Mouse (Mus musculus): Measurements from ENCODE around the gene Aym1. TPM values are rescaled to one million over a fixed set of nuclear protein-coding genes. Genes with fewer than 3 reads are reported as not detected.

Gene Aym1
- not detected for total RNA-seq (2023)

DNA sequence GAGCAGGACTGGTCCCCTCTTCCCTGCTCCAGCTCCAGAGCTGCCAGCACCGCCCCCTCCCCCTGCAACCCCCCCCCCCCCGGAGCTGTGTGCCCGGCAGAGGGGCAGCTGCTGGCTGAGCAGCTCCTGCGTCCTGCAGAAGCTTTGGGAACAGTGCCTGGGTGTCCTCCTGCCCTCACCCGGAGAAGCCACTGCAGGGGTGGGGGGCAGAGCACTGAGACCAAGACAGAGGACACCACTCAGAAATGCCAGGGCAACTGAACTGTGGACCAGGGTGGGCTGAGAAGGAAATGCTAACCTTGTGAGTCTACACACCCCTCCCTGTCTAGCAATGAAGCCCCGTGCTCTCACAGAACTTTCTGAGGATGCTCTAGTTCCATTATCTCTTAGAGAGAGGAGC lies at the start of gene Aym1:
TSS of gene Aym1 (plus strand) at position 109 of the 400 bp plus-strand sequence.

DNA sequence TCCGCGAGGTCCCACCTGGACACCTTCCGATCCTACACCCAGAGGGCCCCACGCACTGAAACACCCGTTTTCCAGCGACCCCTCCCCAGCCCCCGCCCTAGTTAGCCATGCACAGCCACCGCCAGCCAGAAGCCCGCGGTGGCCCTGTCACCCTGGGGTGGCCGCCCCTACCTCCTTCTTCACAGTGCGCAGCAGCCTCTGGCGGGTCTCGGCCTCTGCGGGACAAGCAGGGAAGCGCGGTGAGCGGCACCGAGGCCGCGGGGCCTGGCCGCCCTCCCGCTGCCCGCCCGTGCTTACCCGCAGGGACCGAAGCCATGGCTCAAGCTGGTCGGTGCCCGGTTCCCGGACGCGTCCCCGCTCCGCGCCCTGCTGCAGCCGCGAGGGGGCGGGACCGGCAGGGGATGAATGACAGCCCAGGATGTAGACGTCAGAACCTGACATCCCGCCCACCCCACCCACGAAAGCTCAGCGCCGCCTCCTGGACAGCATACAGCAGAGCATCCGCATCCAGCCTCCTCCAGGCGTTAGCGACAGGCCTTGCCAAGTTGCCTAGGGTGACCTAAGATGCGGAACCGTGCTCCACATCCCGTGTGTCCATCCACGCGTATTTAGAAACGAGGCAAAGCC lies 46.6 kb upstream of the Aym1 start, which contains the start of gene Sgsm1:
TSS of gene Sgsm1 (minus strand) at position 410 of the 627 bp plus-strand sequence.

Other genes starting within 250 kb of the Aym1 start
- under 1 TPM; 0.33 to 0.44 TPM for gene 2900026A02Rik, start 136.1 kb upstream of the Aym1 start, total RNA-seq (2023)
- not detected for gene Tmem211, start 130.4 kb upstream of the Aym1 start, total RNA-seq (2023)
- under 1 TPM in 1 of 2 experiments, not detected in 1; 0.09 TPM for gene Sgsm1, start 46.5 kb upstream of the Aym1 start, total RNA-seq (2023)
- not detected for gene Wscd2, start 133.0 kb downstream of the Aym1 start, total RNA-seq (2023)

All from neutrophil, adult 59 days (primary cell).